Mouse (Mus musculus) ES-E14 (cell line): Measurements from ENCODE around the gene Dock2. TPM values are rescaled to one million over a fixed set of nuclear protein-coding genes. Genes with fewer than 3 reads are reported as not detected.

ENCODE experiments used
- DNase-seq: peaks from one replicate; pipeline ENCODE4 v3.0.0-alpha.2; 2013; ENCODE audit warnings: low read depth, low spot score
- H3K27ac ChIP-seq: 2 replicates; pipeline ENCODE4 v1.5.1; 2012; ENCODE audit warnings: low read depth, mild to moderate bottlenecking, low read length, moderate library complexity, mixed read lengths; ENCODE audit not compliant: poor library complexity, insufficient read depth, severe bottlenecking
- H3K36me3 ChIP-seq: 2 replicates; pipeline ENCODE4 v1.6.1; 2012; ENCODE audit warnings: mild to moderate bottlenecking, low read length, moderate library complexity, mixed read lengths; ENCODE audit not compliant: control insufficient read depth, poor library complexity, insufficient read depth, severe bottlenecking
- H3K4me1 ChIP-seq, 2 experiments: fragments of 150-350 bp in 1 of 2; sonication (generic) in 1 of 2; 2 replicates each; pipeline ENCODE4 v1.6.1; 2012; ENCODE audit warnings: low read length in 2 of 2, mild to moderate bottlenecking in 1 of 2, mixed read lengths in 1 of 2; ENCODE audit not compliant: control insufficient read depth in 2 of 2, insufficient read depth in 2 of 2, poor library complexity in 1 of 2
- H3K4me3 ChIP-seq, 2 experiments: fragments of 150-350 bp in 1 of 2; sonication (generic) in 1 of 2; 2 replicates each; pipeline ENCODE4 v1.5.1; 2012; ENCODE audit warnings: low read length in 2 of 2, low read depth in 1 of 2, mild to moderate bottlenecking in 1 of 2, mixed read lengths in 1 of 2; ENCODE audit not compliant: insufficient read depth in 1 of 2, poor library complexity in 1 of 2, severe bottlenecking in 1 of 2
- H3K9ac ChIP-seq: 2 replicates; pipeline ENCODE4 v1.6.1; 2012; ENCODE audit warnings: low read depth, mild to moderate bottlenecking, low read length, mixed read lengths; ENCODE audit not compliant: poor library complexity, insufficient read depth, severe bottlenecking
- H3K9me3 ChIP-seq: fragments of 150-350 bp; sonication (generic); 2 replicates; pipeline ENCODE4 v1.6.1; 2012; ENCODE audit warnings: low read depth, mild to moderate bottlenecking, low read length; ENCODE audit not compliant: control insufficient read depth, insufficient read depth
- CHD2 ChIP-seq: IDR thresholded peaks from 2 replicates; pipeline ENCODE4 v1.6.1; 2014; ENCODE audit warnings: mild to moderate bottlenecking, low read depth, low read length, inconsistent platforms
- HCFC1 ChIP-seq: IDR thresholded peaks from 2 replicates; pipeline ENCODE4 v1.6.1; 2012; ENCODE audit warnings: low read length, inconsistent platforms, borderline replicate concordance; ENCODE audit not compliant: insufficient read depth
- MAFK ChIP-seq: IDR thresholded peaks from 2 replicates; pipeline ENCODE4 v1.6.1; 2014; ENCODE audit warnings: mild to moderate bottlenecking, low read depth, low read length, inconsistent platforms; ENCODE audit not compliant: insufficient read depth
- ZC3H11A ChIP-seq: IDR thresholded peaks from 2 replicates; pipeline ENCODE4 v1.6.1; 2012; ENCODE audit warnings: low read depth, mild to moderate bottlenecking, inconsistent platforms, low read length, borderline replicate concordance
- ZNF384 ChIP-seq: IDR thresholded peaks from 2 replicates; pipeline ENCODE4 v1.6.1; 2012; ENCODE audit warnings: low read depth, low read length, inconsistent platforms
- in situ Hi-C, 2 experiments: fragments of 600-800 bp; cut with MboI; formaldehyde crosslinking; loops; one replicate each; pipeline ENCODE4 v1.15.1; 2025; ENCODE audit warnings: low sequenced_read_pairs in 2 of 2, inconsistent platforms in 1 of 2; ENCODE audit not compliant: unreplicated experiment in 2 of 2
- total RNA-seq: library from RNA; depleted of rRNA; stranded (reverse); fragments of 300-350 nt; gene quantifications from 2 replicates; pipeline ENCODE4 v1.2.3, GENCODE M21; 2012

The Dock2 gene
- total RNA-seq, 1 experiment, result 1.7 TPM

DNA sequence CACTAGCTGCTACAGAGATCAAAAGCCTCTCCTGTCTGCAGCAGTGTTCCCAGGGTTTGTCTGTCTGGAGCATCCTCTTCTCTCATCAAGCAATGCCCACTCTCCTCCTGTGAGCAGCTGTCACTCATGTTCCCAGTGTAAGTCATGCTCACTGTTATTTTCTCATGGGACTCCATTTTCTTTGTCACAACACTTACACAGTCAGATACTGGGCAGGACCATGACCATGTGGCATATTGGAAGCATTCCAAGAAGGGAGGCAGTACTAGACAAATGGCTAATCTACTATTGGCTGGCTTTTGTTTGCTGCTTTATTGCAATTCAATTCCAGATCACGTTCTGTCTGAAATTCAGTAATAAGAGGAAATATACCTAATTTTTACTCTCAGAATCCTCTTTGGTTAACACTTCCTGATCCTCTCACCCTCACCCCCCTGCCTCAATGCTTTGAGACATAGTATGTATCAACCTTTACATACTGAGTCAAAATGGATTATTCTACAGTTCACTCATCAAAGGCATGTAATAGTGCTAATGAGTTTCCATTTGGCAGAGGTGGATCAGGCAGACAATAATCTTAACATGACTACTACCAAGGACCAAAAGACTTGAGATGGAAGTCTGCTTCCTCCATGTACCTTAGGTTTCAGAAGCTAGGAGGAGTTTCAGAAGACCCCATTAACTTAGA, 398.5 kb downstream of the Dock2 start:
- in situ Hi-C loops, result no loop called here
- no peak overlapping the region for H3K4me3 ChIP-seq

DNA sequence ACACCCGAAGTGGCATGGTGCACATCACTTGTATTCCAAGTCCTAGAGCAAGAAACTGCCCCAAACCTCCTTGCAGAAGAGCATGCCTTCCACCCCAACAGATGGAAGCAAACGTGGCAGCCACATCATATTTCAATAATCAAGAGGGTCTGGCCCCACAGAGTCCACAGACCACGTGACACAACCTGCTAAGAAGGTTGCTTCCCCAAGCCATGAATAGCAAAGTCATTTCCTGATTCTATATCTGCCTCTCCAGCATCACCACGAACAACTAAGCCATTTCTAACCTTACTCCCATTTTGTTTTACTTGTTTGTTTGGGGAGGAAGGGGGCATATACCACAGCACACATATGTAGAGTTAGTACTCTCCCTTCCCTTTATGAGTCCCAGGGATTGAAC, 399.5 kb downstream of the Dock2 start:
- in situ Hi-C loops, result no loop called here
- H3K4me1 ChIP-seq, result no peaks in the 10 kb centered on the region
- no peak for TF ChIP-seq MAFK
- TF ChIP-seq ZNF384, result no peak
- TF ChIP-seq CHD2, result no peak
- no peak for TF ChIP-seq HCFC1
- TF ChIP-seq ZC3H11A, result no peak
- no peak overlapping the region for H3K4me3 ChIP-seq
- DNase-seq, result no peak
- H3K27ac ChIP-seq, result no peak overlapping the region
- no peaks in the 10 kb centered on the region; the same call in 1 of the 2 replicates for H3K36me3 ChIP-seq
- H3K9me3 ChIP-seq, result no peaks in the 10 kb centered on the region
- H3K9ac ChIP-seq, result no peak overlapping the region

More for the DNA sequence above, 398.5 kb downstream of the Dock2 start:
- Histone ChIP-seq H3K36me3 (no peaks in the 10 kb centered on the region; the same call in 1 of the 2 replicates), H3K4me1 (no peaks in the 10 kb centered on the region), H3K27ac (no peak overlapping the region), H3K9me3 (no peaks in the 10 kb centered on the region), H3K9ac (no peak overlapping the region)
- no peak for TF ChIP-seq CHD2
- no peak for TF ChIP-seq ZNF384
- TF ChIP-seq ZC3H11A, result no peak
- no peak for TF ChIP-seq MAFK
- no peak for TF ChIP-seq HCFC1
- no peak for DNase-seq

DNA sequence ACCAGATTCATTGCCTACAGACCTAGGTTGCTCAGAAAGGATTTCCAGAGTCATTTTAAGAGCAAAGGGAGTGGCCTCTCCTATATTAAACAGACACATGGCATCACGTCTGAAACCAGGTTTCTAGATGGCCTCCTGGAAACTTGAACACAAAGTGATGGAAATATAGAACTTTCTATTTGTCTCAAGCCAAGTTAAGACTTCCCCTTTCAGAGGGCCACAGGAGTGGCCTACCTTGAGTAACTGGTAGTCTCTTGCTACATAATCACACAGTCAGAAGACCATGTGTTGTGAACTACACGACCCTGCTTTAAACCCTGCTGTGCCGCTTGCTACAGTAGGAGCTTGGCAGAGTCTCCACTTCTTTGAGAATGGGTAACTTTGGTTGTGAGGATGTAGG, 400.2 kb downstream of the Dock2 start:
- in situ Hi-C loops, result no loop called here
- TF ChIP-seq ZC3H11A (no peak), MAFK (no peak), ZNF384 (no peak), HCFC1 (no peak), CHD2 (no peak)
- Histone ChIP-seq H3K27ac (no peak overlapping the region), H3K9ac (no peak overlapping the region), H3K36me3 (no peaks in the 10 kb centered on the region; the same call in 1 of the 2 replicates), H3K4me1 (no peaks in the 10 kb centered on the region), H3K4me3 (no peak overlapping the region), H3K9me3 (no peaks in the 10 kb centered on the region)
- no peak for DNase-seq

DNA sequence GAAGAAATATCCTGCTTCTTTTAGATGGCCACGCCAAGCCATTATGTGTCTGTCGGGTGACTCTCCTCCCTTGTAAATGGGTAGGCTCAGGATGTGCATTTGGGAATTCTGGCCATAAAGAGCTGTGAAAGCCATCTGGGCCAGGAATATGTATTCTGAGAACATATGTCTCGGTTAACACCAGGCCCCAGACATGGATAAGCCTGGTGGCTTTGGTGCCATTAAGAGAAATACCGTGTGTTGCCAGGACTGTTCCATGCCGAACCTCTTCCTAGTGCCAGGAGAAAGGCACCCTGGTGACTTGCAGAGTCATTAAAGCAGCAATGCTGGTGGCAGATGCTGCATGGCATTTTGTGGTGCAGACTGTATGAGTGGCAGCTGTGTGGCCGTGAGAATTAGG, 406.0 kb downstream of the Dock2 start:
- in situ Hi-C loops, result no loop called here
- Histone ChIP-seq H3K9me3 (no peaks in the 10 kb centered on the region), H3K4me3 (no peak overlapping the region), H3K4me1 (no peaks in the 10 kb centered on the region), H3K27ac (peak overlapping the region; percentile 22; the same call in 1 of the 2 replicates), H3K36me3 (no peaks in the 10 kb centered on the region; the same call in 1 of the 2 replicates), H3K9ac (no peak overlapping the region)
- TF ChIP-seq MAFK (no peak), CHD2 (no peak), ZNF384 (no peak), ZC3H11A (no peak), HCFC1 (no peak)
- DNase-seq, result no peak
